Mouse (Mus musculus): ENCODE data around the gene Armc3. TPM values are rescaled to one million over a fixed set of nuclear protein-coding genes. Genes with fewer than 3 reads are reported as not detected.

The Armc3 gene
- total and polyA plus RNA-seq, 3 experiments = 0.06 TPM; not detected in 2

DNA sequence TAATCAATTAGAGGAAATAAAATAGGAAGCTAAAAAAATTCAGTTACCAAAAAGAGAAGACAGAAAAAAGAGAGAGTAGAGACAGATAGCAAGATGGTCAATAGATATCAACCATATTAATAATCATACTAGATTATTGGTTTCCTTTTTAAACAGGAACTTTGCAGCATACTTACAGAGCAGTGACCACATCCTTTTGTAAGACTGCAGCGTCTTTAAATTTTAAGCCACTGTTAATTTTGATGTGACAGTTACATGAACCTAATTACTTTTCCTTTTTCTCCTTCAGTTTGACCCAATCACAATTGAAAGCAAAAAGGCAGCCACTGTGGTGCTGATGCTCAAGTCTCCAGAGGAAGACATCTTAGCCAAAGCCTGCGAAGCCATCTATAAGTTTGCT lies 36.1 kb downstream of the Armc3 start:
- WGBS = 85% methylated on average over 2 of the region's 2 CpGs
- TF ChIP-seq EP300 (IDR thresholded peaks at IDR 0.05; ENCODE audit: insufficient read depth, low read depth, low read length) = no peak
- no peak for TF ChIP-seq CTCF (IDR thresholded peaks at IDR 0.05)
- no peak for TF ChIP-seq POLR2A (IDR thresholded peaks at IDR 0.05; ENCODE audit: insufficient read depth, low read depth, low read length)
- H3K27ac ChIP-seq = no peak overlapping the region
- no peak overlapping the region for H3K4me3 ChIP-seq
- no peaks in the 10 kb centered on the region for H3K4me1 ChIP-seq (ENCODE audit: control insufficient read depth, insufficient read depth, low read length)
- intact Hi-C loops (cut with DNase I) = no loop called here
- DNase-seq = no peak
- no peak overlapping the region for H3K9ac ChIP-seq (ENCODE audit: low read depth, low read length)
- no peaks in the 10 kb centered on the region for H3K79me2 ChIP-seq (replicated peaks; ENCODE audit: control insufficient read depth, insufficient read depth, low read length)
- H3K27me3 ChIP-seq (ENCODE audit: control insufficient read depth, insufficient read depth, low read length) = no peaks in the 10 kb centered on the region
- H3K36me3 ChIP-seq (ENCODE audit: control insufficient read depth, insufficient read depth, low read length) = no peaks in the 10 kb centered on the region

DNA sequence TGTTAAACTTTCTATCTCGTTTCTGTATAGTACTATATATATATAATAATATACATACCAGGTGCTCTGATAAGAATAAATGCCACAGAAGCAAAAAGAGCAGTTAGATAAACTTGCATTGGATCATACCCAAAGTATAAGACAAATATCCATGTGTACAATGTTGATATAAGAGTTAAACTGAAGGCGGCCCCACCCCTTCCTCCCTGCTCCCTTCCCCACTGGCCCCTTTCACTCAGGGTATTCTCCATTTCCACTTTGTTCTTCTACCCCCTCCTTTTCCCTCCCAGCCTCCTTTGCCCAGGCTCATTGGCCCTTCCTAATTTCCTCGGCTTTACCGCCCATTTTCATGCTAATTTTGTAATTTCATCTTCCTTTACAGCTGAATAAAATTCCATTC lies 36.5 kb downstream of the Armc3 start:
- Histone ChIP-seq H3K4me1 (ENCODE audit: control insufficient read depth, insufficient read depth, low read length) (no peaks in the 10 kb centered on the region), H3K9ac (ENCODE audit: low read depth, low read length) (no peak overlapping the region), H3K79me2 (replicated peaks; ENCODE audit: control insufficient read depth, insufficient read depth, low read length) (no peaks in the 10 kb centered on the region), H3K4me3 (no peak overlapping the region), H3K36me3 (ENCODE audit: control insufficient read depth, insufficient read depth, low read length) (no peaks in the 10 kb centered on the region), H3K27ac (no peak overlapping the region), H3K27me3 (ENCODE audit: control insufficient read depth, insufficient read depth, low read length) (no peaks in the 10 kb centered on the region)
- intact Hi-C loops (cut with DNase I) = no loop called here
- WGBS = 66% methylated on average over 4 of the region's 4 CpGs
- TF ChIP-seq CTCF (IDR thresholded peaks at IDR 0.05) (no peak), EP300 (IDR thresholded peaks at IDR 0.05; ENCODE audit: insufficient read depth, low read depth, low read length) (no peak), POLR2A (IDR thresholded peaks at IDR 0.05; ENCODE audit: insufficient read depth, low read depth, low read length) (no peak)
- no peak for DNase-seq

DNA sequence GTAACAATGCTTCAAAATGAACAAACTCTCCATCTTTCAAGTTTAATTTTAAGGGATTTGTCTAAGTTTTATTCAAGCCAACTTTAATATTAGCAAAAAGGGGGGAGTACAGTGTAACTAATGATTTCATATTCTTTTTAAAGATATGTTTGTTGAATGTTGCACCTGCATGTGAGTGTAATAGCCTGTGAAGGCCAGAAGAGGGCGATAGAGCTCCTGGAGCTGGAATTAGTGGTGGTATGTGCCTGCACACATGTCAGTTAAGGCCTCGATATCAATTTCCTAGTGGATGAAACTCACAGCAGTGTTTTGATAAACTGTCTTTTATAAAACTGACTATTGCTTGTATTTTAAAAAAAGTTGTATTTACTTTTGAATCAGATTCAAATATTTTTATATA lies 39.7 kb downstream of the Armc3 start:
- 61% methylated on average over 2 of the region's 2 CpGs for WGBS
- H3K79me2 ChIP-seq (replicated peaks; ENCODE audit: control insufficient read depth, insufficient read depth, low read length) = no peaks in the 10 kb centered on the region
- intact Hi-C loops (cut with DNase I) = no loop called here

DNA sequence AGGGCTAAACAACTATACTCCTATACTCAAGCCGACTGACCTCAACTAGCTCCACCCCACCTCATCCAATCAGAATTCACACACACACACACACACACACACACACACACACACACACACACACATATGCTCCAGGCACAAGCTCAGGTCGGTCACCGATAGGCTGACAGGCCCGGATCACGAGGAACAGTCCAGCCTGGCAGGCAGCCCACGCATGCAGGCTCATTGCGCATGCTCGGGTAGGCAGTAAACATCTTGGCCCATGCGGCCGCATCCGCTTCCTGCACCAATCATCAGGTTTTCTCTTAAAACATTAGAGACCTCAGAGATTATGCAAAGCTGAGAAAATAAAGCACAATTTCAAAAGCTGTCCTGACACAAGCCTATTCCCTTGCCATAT lies 50.5 kb downstream of the Armc3 start:
- intact Hi-C loops (cut with DNase I) = no loop called here
- Histone ChIP-seq H3K36me3 (ENCODE audit: control insufficient read depth, insufficient read depth, low read length) (no peaks in the 10 kb centered on the region), H3K9ac (ENCODE audit: low read depth, low read length) (no peak overlapping the region), H3K4me3 (no peak overlapping the region), H3K27me3 (ENCODE audit: control insufficient read depth, insufficient read depth, low read length) (no peaks in the 10 kb centered on the region), H3K27ac (no peak overlapping the region), H3K4me1 (ENCODE audit: control insufficient read depth, insufficient read depth, low read length) (no peaks in the 10 kb centered on the region), H3K79me2 (replicated peaks; ENCODE audit: control insufficient read depth, insufficient read depth, low read length) (no peaks in the 10 kb centered on the region)
- TF ChIP-seq CTCF (IDR thresholded peaks at IDR 0.05) (no peak), POLR2A (IDR thresholded peaks at IDR 0.05; ENCODE audit: insufficient read depth, low read depth, low read length) (no peak), EP300 (IDR thresholded peaks at IDR 0.05; ENCODE audit: insufficient read depth, low read depth, low read length) (no peak)
- DNase-seq = no peak
- 73% methylated on average over 11 of the region's 11 CpGs for WGBS

More for the DNA sequence above, 39.7 kb downstream of the Armc3 start:
- no peaks in the 10 kb centered on the region for H3K36me3 ChIP-seq (ENCODE audit: control insufficient read depth, insufficient read depth, low read length)
- no peak overlapping the region for H3K9ac ChIP-seq (ENCODE audit: low read depth, low read length)
- no peak overlapping the region for H3K4me3 ChIP-seq
- DNase-seq = no peak
- H3K27me3 ChIP-seq (ENCODE audit: control insufficient read depth, insufficient read depth, low read length) = no peaks in the 10 kb centered on the region
- H3K27ac ChIP-seq = no peak overlapping the region
- TF ChIP-seq CTCF (IDR thresholded peaks at IDR 0.05) = peak; percentile 38
- no peak for TF ChIP-seq EP300 (IDR thresholded peaks at IDR 0.05; ENCODE audit: insufficient read depth, low read depth, low read length)
- H3K4me1 ChIP-seq (ENCODE audit: control insufficient read depth, insufficient read depth, low read length) = no peaks in the 10 kb centered on the region

DNA sequence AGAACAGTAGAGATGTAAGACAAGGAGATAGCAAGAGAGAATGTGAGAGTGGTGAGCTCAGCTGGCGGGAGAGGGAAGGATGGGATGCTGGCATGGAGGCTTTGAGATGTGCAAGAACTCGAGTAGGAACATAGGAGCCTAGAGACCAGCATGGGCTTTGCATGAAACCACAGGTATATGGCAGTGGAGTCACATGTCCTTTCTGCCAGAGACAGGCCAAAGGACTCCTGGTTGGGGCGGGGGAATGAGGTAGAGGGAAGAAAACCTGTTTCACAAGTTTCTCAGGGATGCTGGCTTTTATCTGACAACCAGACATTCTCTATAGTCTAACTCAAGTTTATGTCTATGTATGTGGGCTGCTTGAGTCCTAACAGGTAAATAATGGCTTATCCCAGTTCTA lies 55.9 kb downstream of the Armc3 start:
- DNase-seq = no peak
- Histone ChIP-seq H3K4me1 (ENCODE audit: control insufficient read depth, insufficient read depth, low read length) (no peaks in the 10 kb centered on the region), H3K79me2 (replicated peaks; ENCODE audit: control insufficient read depth, insufficient read depth, low read length) (no peaks in the 10 kb centered on the region), H3K27me3 (ENCODE audit: control insufficient read depth, insufficient read depth, low read length) (no peaks in the 10 kb centered on the region), H3K9ac (ENCODE audit: low read depth, low read length) (no peak overlapping the region), H3K36me3 (ENCODE audit: control insufficient read depth, insufficient read depth, low read length) (no peaks in the 10 kb centered on the region), H3K27ac (no peak overlapping the region), H3K4me3 (no peak overlapping the region)
- TF ChIP-seq CTCF (IDR thresholded peaks at IDR 0.05) (no peak), EP300 (IDR thresholded peaks at IDR 0.05; ENCODE audit: insufficient read depth, low read depth, low read length) (no peak), POLR2A (IDR thresholded peaks at IDR 0.05; ENCODE audit: insufficient read depth, low read depth, low read length) (no peak)
- 79% methylated on average over 3 of the region's 3 CpGs for WGBS
- intact Hi-C loops (cut with DNase I) = no loop called here

DNA sequence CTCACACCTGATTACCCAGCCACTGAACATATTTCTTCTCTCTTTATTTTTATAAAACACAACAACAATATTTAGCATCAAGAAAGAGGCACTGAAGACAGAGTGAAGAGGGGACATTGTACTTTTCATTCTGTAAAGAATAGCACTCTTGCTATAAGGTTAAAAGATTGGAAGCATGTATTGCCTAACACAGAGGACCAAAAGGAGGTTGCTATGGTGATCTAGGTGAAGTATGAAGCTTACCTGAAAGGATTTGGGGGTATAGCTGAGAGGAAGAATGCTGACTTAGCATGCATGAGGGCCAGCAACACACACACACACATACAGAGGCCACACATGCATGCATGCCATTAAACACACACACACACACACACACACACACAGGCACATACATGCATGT lies 58.2 kb downstream of the Armc3 start:
- Histone ChIP-seq H3K27me3 (ENCODE audit: control insufficient read depth, insufficient read depth, low read length) (no peaks in the 10 kb centered on the region), H3K36me3 (ENCODE audit: control insufficient read depth, insufficient read depth, low read length) (no peaks in the 10 kb centered on the region), H3K4me1 (ENCODE audit: control insufficient read depth, insufficient read depth, low read length) (no peaks in the 10 kb centered on the region), H3K27ac (no peak overlapping the region), H3K79me2 (replicated peaks; ENCODE audit: control insufficient read depth, insufficient read depth, low read length) (no peaks in the 10 kb centered on the region), H3K4me3 (no peak overlapping the region), H3K9ac (ENCODE audit: low read depth, low read length) (no peak overlapping the region)
- DNase-seq = no peak
- TF ChIP-seq POLR2A (IDR thresholded peaks at IDR 0.05; ENCODE audit: insufficient read depth, low read depth, low read length) (no peak), CTCF (IDR thresholded peaks at IDR 0.05) (no peak), EP300 (IDR thresholded peaks at IDR 0.05; ENCODE audit: insufficient read depth, low read depth, low read length) (no peak)
- intact Hi-C loops (cut with DNase I) = no loop called here

Data from heart, adult 2 months (tissue).